Mouse (Mus musculus): ENCODE measurements around the gene Jph2. TPM values are rescaled to one million over a fixed set of nuclear protein-coding genes. Genes with fewer than 3 reads are reported as not detected.

Jph2 gene
- total and polyA plus RNA-seq, 2 experiments from 2014 or later = 61.7 to 215 TPM

- Histone ChIP-seq H3K36me3 (replicated peaks; ENCODE audit: control insufficient read depth, insufficient read depth, low read length) (peaks cover 16% of the 10 kb centered on the region), H3K4me3 (ENCODE audit: low read depth, low read length) (peak overlapping the region; percentile 95), H3K27ac (ENCODE audit: low read depth) (peak overlapping the region; percentile 87), H3K9ac (replicated peaks; ENCODE audit: low read depth, low read length) (peak overlapping the region; percentile 80), H3K4me1 (ENCODE audit: control insufficient read depth, insufficient read depth) (peaks cover 24% of the 10 kb centered on the region), H3K4me2 (ENCODE audit: low read depth, low read length) (peak overlapping the region; percentile 90), H3K9me3 (replicated peaks; ENCODE audit: control insufficient read depth, low read length) (no peaks in the 10 kb centered on the region), H3K27me3 (ENCODE audit: control insufficient read depth, insufficient read depth, low read length) (no peaks in the 10 kb centered on the region)
- TF ChIP-seq EP300 (IDR thresholded peaks at IDR 0.05; ENCODE audit: low read depth) (no peak), CTCF (IDR thresholded peaks at IDR 0.05; ENCODE audit: low read depth) (no peak)
- DNase-seq (ENCODE audit: low spot score) (peak; percentile 43), ATAC-seq (ENCODE audit: insufficient read depth, low read depth) (peak; percentile 28)
- 1% methylated on average over 26 of the region's 50 CpGs for WGBS
These were observed 21.1 kb upstream of the Jph2 start for GRCm38 (mm10) chr2:163418841-163419345.

DNA sequence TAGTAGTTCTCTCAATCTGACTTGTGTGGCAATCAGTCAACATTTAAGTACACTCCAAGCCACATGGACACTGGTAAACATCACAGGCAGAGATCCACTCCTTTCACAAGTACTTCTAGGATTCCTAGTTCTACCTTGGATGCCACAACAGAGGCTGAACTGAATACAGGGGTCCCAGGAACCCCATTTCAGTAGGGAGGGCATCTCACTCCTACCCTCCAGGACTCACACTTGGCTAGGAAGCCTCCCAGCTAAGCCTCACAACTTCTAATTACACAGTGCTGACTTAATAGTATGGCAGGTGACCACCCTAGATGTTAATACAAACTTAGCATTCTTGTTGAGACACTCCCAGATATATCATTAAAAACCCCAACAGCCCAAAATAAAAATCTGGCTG lies 20.0 kb upstream of the Jph2 start:
- Histone ChIP-seq H3K9me3 (replicated peaks; ENCODE audit: control insufficient read depth, low read length) (no peaks in the 10 kb centered on the region), H3K4me1 (ENCODE audit: control insufficient read depth, insufficient read depth) (peaks cover 18% of the 10 kb centered on the region), H3K27ac (ENCODE audit: low read depth) (no peak overlapping the region), H3K36me3 (replicated peaks; ENCODE audit: control insufficient read depth, insufficient read depth, low read length) (peaks cover 20% of the 10 kb centered on the region), H3K9ac (replicated peaks; ENCODE audit: low read depth, low read length) (peak overlapping the region; percentile 80), H3K4me3 (ENCODE audit: low read depth, low read length) (peak overlapping the region; percentile 95), H3K27me3 (ENCODE audit: control insufficient read depth, insufficient read depth, low read length) (no peaks in the 10 kb centered on the region), H3K4me2 (ENCODE audit: low read depth, low read length) (peak overlapping the region; percentile 90)
- DNase-seq (ENCODE audit: low spot score) = no peak
- no peak for TF ChIP-seq CTCF (IDR thresholded peaks at IDR 0.05; ENCODE audit: low read depth)
- TF ChIP-seq EP300 (IDR thresholded peaks at IDR 0.05; ENCODE audit: low read depth) = no peak
- no peak for ATAC-seq (ENCODE audit: insufficient read depth, low read depth)

GRCm38 (mm10) chr2:163417026-163417425 lies 19.2 kb upstream of the Jph2 start:
- DNase-seq (ENCODE audit: low spot score) (no peak), ATAC-seq (ENCODE audit: insufficient read depth, low read depth) (no peak)
- H3K27ac ChIP-seq (ENCODE audit: low read depth) = no peak overlapping the region
- TF ChIP-seq CTCF (IDR thresholded peaks at IDR 0.05; ENCODE audit: low read depth) (no peak), EP300 (IDR thresholded peaks at IDR 0.05; ENCODE audit: low read depth) (no peak)
- 86% methylated on average over 6 of the region's 6 CpGs for WGBS
- H3K36me3 ChIP-seq (replicated peaks; ENCODE audit: control insufficient read depth, insufficient read depth, low read length) = peaks cover 23% of the 10 kb centered on the region
- H3K27me3 ChIP-seq (ENCODE audit: control insufficient read depth, insufficient read depth, low read length) = no peaks in the 10 kb centered on the region
- no peaks in the 10 kb centered on the region for H3K9me3 ChIP-seq (replicated peaks; ENCODE audit: control insufficient read depth, low read length)
- no peak overlapping the region for H3K9ac ChIP-seq (replicated peaks; ENCODE audit: low read depth, low read length)
- H3K4me3 ChIP-seq (ENCODE audit: low read depth, low read length) = no peak overlapping the region
- H3K4me1 ChIP-seq (ENCODE audit: control insufficient read depth, insufficient read depth) = peaks cover 17% of the 10 kb centered on the region
- no peak overlapping the region for H3K4me2 ChIP-seq (ENCODE audit: low read depth, low read length)

GRCm38 (mm10) chr2:163412846-163413590 lies 15.2 kb upstream of the Jph2 start:
- H3K36me3 ChIP-seq (replicated peaks; ENCODE audit: control insufficient read depth, insufficient read depth, low read length) = peaks cover 53% of the 10 kb centered on the region
- TF ChIP-seq CTCF (IDR thresholded peaks at IDR 0.05; ENCODE audit: low read depth) (no peak), EP300 (IDR thresholded peaks at IDR 0.05; ENCODE audit: low read depth) (no peak)
- ATAC-seq (ENCODE audit: insufficient read depth, low read depth) = no peak

GRCm38 (mm10) chr2:163412419-163412818 lies 14.6 kb upstream of the Jph2 start:
- 97% methylated on average over 4 of the region's 4 CpGs for WGBS
- Histone ChIP-seq H3K36me3 (replicated peaks; ENCODE audit: control insufficient read depth, insufficient read depth, low read length) (peaks cover 56% of the 10 kb centered on the region), H3K27ac (ENCODE audit: low read depth) (no peak overlapping the region), H3K4me3 (ENCODE audit: low read depth, low read length) (no peak overlapping the region), H3K27me3 (ENCODE audit: control insufficient read depth, insufficient read depth, low read length) (no peaks in the 10 kb centered on the region), H3K4me1 (ENCODE audit: control insufficient read depth, insufficient read depth) (0 out of 2 replicates have a peak, but pooled peaks cover 7% of the 10 kb centered on the region), H3K9ac (replicated peaks; ENCODE audit: low read depth, low read length) (no peak overlapping the region), H3K4me2 (ENCODE audit: low read depth, low read length) (no peak overlapping the region), H3K9me3 (replicated peaks; ENCODE audit: control insufficient read depth, low read length) (no peaks in the 10 kb centered on the region)
- ATAC-seq (ENCODE audit: insufficient read depth, low read depth) (no peak), DNase-seq (ENCODE audit: low spot score) (no peak)
- TF ChIP-seq CTCF (IDR thresholded peaks at IDR 0.05; ENCODE audit: low read depth) = no peak
- TF ChIP-seq EP300 (IDR thresholded peaks at IDR 0.05; ENCODE audit: low read depth) = no peak

More at GRCm38 (mm10) chr2:163412846-163413590, 15.2 kb upstream of the Jph2 start:
- H3K4me3 ChIP-seq (ENCODE audit: low read depth, low read length) = no peak overlapping the region
- WGBS = 87% methylated on average over 9 of the region's 9 CpGs
- no peak overlapping the region for H3K27ac ChIP-seq (ENCODE audit: low read depth)
- no peak for DNase-seq (ENCODE audit: low spot score)
- H3K4me2 ChIP-seq (ENCODE audit: low read depth, low read length) = no peak overlapping the region
- H3K9me3 ChIP-seq (replicated peaks; ENCODE audit: control insufficient read depth, low read length) = no peaks in the 10 kb centered on the region
- H3K9ac ChIP-seq (replicated peaks; ENCODE audit: low read depth, low read length) = no peak overlapping the region
- peaks cover 11% of the 10 kb centered on the region for H3K4me1 ChIP-seq (ENCODE audit: control insufficient read depth, insufficient read depth)
- H3K27me3 ChIP-seq (ENCODE audit: control insufficient read depth, insufficient read depth, low read length) = no peaks in the 10 kb centered on the region

All from heart, postnatal 0 days (tissue).